Mouse (Mus musculus): ENCODE results near the gene Samd4b. TPM values are rescaled to one million over a fixed set of nuclear protein-coding genes. Genes with fewer than 3 reads are reported as not detected.
A peak's percentile ranks its signal among the peaks of the same experiment; 100 is the strongest.
"Not testable (repeated sequence)": the region's sequence is repeated elsewhere in the genome, so short reads cannot be mapped to it uniquely, and the experiment has no call there.

Samd4b gene
- polyA plus RNA-seq, 1 experiment from 2014 or later = 40.7 TPM

DNA sequence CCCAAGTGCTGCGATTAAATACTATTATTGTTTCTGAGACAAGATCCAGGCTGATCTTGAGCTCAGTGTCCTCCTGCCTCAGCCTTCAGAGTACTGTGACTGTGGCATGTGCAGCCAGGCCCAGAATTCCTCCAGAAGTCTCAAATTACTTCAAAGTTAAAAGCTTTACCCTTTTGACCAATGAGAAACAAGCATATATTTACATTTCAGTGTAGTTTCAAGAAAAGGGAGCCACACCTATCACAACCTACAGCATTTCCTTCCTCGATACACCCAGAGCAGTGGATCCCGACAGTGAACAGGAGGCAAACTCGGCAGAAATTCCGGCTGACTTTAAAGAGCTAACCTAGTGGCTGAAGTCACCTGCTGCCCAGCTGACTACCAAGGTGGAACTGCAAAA lies 26.8 kb upstream of the Samd4b start:
- Histone ChIP-seq H3K27me3 (ENCODE audit: control insufficient read depth, insufficient read depth, low read length) (peaks cover 9% of the 10 kb centered on the region), H3K27ac (ENCODE audit: low read depth, low read length) (no peak overlapping the region), H3K9ac (ENCODE audit: low read length) (no peak overlapping the region), H3K4me3 (ENCODE audit: low read depth, low read length) (no peak overlapping the region), H3K9me3 (ENCODE audit: control insufficient read depth, low read length) (no peaks in the 10 kb centered on the region), H3K36me3 (ENCODE audit: control insufficient read depth, insufficient read depth, low read length) (no peaks in the 10 kb centered on the region), H3K4me2 (ENCODE audit: low read depth, low read length, severe bottlenecking) (no peak overlapping the region), H3K4me1 (replicated peaks; ENCODE audit: control insufficient read depth, insufficient read depth, low read length) (no peaks in the 10 kb centered on the region)
- DNase-seq (ENCODE audit: low spot score) (no peak), ATAC-seq (replicated peaks; ENCODE audit: low FRiP score) (no peak)
- 84% methylated on average over 5 of the region's 5 CpGs for WGBS

DNA sequence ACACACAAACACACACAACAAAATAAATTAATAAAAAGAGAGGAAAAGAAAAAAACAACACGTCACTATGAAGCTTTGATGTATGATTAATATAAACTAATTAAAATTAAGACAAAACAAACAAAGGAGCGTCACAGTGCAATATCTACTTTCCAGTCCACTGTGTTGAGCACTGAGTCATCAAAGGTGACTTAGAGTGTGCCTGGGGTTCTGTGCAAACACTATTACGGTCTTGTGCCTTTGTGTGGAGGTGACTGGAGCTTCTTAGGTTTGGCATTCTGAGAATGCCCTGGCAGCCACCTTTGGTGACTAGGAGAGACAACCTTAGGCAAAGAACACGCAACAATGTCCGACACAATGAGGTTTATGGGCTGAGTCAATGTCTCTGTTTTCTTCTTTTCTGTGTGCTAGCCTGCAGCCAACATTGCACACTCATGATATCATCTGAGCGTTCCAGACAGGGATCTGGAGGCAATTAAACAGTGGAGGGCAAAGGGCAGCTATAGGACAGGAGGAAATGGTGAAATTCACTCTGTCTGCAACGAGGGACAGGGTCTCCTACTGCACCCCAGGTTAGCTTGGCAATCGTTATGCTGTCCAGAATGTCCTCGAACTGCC lies 21.3 kb upstream of the Samd4b start:
- Histone ChIP-seq H3K4me3 (ENCODE audit: low read depth, low read length) (no peak overlapping the region), H3K9ac (ENCODE audit: low read length) (no peak overlapping the region), H3K9me3 (ENCODE audit: control insufficient read depth, low read length) (no peaks in the 10 kb centered on the region), H3K27ac (ENCODE audit: low read depth, low read length) (no peak overlapping the region), H3K27me3 (ENCODE audit: control insufficient read depth, insufficient read depth, low read length) (no peaks in the 10 kb centered on the region), H3K4me1 (replicated peaks; ENCODE audit: control insufficient read depth, insufficient read depth, low read length) (no peaks in the 10 kb centered on the region), H3K36me3 (ENCODE audit: control insufficient read depth, insufficient read depth, low read length) (no peaks in the 10 kb centered on the region), H3K4me2 (ENCODE audit: low read depth, low read length, severe bottlenecking) (no peak overlapping the region)
- ATAC-seq (replicated peaks; ENCODE audit: low FRiP score) (no peak), DNase-seq (ENCODE audit: low spot score) (no peak)
- WGBS = 74% methylated on average over 9 of the region's 9 CpGs

DNA sequence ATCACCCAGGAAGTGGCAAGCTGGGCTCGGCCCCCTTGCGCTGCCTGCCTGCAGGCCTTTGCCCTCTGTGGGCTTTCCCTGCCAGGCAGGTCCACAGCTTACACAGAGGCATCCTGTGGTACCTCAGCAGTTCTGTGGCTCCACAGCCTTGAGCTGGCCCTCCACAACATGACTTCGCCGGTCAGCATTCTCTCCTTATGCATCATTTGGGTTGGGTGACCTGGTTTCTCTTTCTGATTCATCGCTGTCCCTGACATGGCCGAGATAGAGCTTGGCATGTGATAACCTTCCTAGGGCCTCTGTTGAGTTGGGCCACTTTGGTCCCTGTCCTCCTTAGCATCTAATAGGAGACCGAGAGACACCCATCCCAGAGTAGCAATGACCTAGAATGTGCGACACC lies 8.0 kb upstream of the Samd4b start:
- Histone ChIP-seq H3K4me2 (ENCODE audit: low read depth, low read length, severe bottlenecking) (no peak overlapping the region), H3K9me3 (ENCODE audit: control insufficient read depth, low read length) (no peaks in the 10 kb centered on the region), H3K36me3 (ENCODE audit: control insufficient read depth, insufficient read depth, low read length) (no peaks in the 10 kb centered on the region), H3K9ac (ENCODE audit: low read length) (no peak overlapping the region), H3K27me3 (ENCODE audit: control insufficient read depth, insufficient read depth, low read length) (no peaks in the 10 kb centered on the region), H3K27ac (ENCODE audit: low read depth, low read length) (no peak overlapping the region), H3K4me3 (ENCODE audit: low read depth, low read length) (no peak overlapping the region), H3K4me1 (replicated peaks; ENCODE audit: control insufficient read depth, insufficient read depth, low read length) (no peaks in the 10 kb centered on the region)
- DNase-seq (ENCODE audit: low spot score) (no peak), ATAC-seq (replicated peaks; ENCODE audit: low FRiP score) (no peak)
- 96% methylated on average over 8 of the region's 8 CpGs for WGBS

DNA sequence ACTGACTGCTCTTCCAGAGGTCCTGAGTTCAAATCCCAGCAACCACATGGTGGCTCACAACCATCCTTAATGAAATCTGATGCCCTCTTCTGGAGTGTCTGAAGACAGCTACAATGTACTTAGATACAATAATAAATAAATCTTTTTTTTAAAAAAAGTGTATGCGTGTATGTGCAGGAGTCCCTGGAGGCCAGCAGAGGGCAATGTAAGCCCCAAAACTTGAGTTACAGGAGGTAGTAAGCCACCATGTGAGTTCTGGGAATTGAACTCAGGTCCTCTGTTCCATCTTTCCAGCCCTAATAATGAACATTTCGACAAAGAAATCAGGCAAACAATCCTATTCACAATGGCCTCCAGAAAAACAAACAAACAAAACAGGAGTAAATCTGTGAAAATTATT lies 5.8 kb upstream of the Samd4b start:
- WGBS = 87% methylated on average over 2 of the region's 2 CpGs
- not testable (repeated sequence) for H3K4me2 ChIP-seq (ENCODE audit: low read depth, low read length, severe bottlenecking); H3K4me1 ChIP-seq (replicated peaks; ENCODE audit: control insufficient read depth, insufficient read depth, low read length); H3K9ac ChIP-seq (ENCODE audit: low read length); H3K9me3 ChIP-seq (ENCODE audit: control insufficient read depth, low read length); H3K27me3 ChIP-seq (ENCODE audit: control insufficient read depth, insufficient read depth, low read length); H3K27ac ChIP-seq (ENCODE audit: low read depth, low read length); H3K36me3 ChIP-seq (ENCODE audit: control insufficient read depth, insufficient read depth, low read length); ATAC-seq (replicated peaks; ENCODE audit: low FRiP score); DNase-seq (ENCODE audit: low spot score); H3K4me3 ChIP-seq (ENCODE audit: low read depth, low read length)

DNA sequence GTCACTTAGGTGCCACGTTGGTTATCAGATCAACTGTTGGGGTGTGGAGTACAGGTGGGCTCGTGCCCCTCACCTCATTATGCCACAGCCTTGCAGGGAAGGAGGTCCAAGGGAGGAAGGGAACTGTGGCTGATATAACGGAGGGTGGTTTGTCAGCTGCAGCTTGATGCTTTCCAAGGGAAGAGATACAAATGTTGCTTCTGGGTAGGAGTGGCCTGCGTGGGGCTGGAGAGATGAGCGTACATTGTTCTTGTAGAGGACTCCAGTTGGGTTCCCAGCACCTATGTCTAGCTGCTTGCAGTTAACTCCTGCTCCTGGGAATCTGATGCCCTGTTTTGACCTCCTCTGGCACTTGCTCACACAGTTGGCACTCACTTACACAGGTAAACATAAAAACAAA lies 5.2 kb upstream of the Samd4b start:
- 77% methylated on average over 5 of the region's 5 CpGs for WGBS
- no peak for ATAC-seq (replicated peaks; ENCODE audit: low FRiP score)
- no peaks in the 10 kb centered on the region for H3K36me3 ChIP-seq (ENCODE audit: control insufficient read depth, insufficient read depth, low read length)

DNA sequence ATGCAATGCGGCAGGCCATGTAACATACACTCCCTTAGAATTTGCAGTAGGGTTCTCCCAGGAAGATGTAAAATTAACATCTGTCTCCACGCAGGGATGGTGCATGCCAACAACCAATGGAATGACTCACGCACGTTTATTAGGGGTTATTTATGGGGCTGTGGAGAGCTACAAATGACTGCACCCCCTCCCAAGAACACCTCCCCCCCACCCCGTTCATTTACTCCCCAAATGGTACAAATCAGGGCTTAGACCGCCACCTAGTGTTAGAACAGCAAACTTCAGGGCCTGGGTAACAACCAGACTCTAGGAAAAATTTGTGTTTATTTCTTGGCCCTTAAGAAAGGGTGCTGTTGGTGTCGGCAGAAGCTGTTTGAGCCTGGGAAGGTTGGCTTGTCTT lies 3.7 kb upstream of the Samd4b start:
- DNase-seq (ENCODE audit: low spot score) (peak; percentile 75), ATAC-seq (replicated peaks; ENCODE audit: low FRiP score) (no peak)
- Histone ChIP-seq H3K9ac (ENCODE audit: low read length) (no peak overlapping the region), H3K9me3 (ENCODE audit: control insufficient read depth, low read length) (no peaks in the 10 kb centered on the region), H3K27me3 (ENCODE audit: control insufficient read depth, insufficient read depth, low read length) (no peaks in the 10 kb centered on the region), H3K36me3 (ENCODE audit: control insufficient read depth, insufficient read depth, low read length) (no peaks in the 10 kb centered on the region), H3K27ac (ENCODE audit: low read depth, low read length) (no peak overlapping the region), H3K4me1 (replicated peaks; ENCODE audit: control insufficient read depth, insufficient read depth, low read length) (peaks cover 3% of the 10 kb centered on the region), H3K4me3 (ENCODE audit: low read depth, low read length) (no peak overlapping the region), H3K4me2 (ENCODE audit: low read depth, low read length, severe bottlenecking) (no peak overlapping the region)
- WGBS = 32% methylated on average over 7 of the region's 7 CpGs

More for the DNA sequence above, 5.2 kb upstream of the Samd4b start:
- Histone ChIP-seq H3K27me3 (ENCODE audit: control insufficient read depth, insufficient read depth, low read length) (no peaks in the 10 kb centered on the region), H3K9ac (ENCODE audit: low read length) (no peak overlapping the region), H3K4me2 (ENCODE audit: low read depth, low read length, severe bottlenecking) (no peak overlapping the region), H3K27ac (ENCODE audit: low read depth, low read length) (no peak overlapping the region), H3K9me3 (ENCODE audit: control insufficient read depth, low read length) (no peaks in the 10 kb centered on the region), H3K4me1 (replicated peaks; ENCODE audit: control insufficient read depth, insufficient read depth, low read length) (no peaks in the 10 kb centered on the region), H3K4me3 (ENCODE audit: low read depth, low read length) (no peak overlapping the region)
- DNase-seq (ENCODE audit: low spot score) = no peak

DNA sequence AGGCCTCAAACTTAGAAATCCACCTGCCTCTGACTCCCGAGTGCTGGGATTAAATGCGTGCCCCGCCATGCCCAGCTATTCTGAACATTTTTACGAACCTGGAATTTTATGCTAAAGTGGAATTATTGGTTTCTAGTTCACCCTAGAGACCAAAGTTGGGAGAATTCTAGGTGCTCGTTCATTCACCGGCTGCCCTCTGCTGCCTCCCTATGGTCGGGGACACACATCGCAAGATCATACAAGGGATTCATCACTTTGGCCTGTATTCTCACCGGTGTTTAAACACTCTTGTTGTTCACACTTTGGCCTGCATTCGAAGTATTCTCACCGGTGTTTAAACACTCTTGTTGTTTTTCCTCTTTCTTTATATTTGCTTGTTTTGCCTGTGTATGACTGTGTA lies 3.1 kb upstream of the Samd4b start:
- Histone ChIP-seq H3K9me3 (ENCODE audit: control insufficient read depth, low read length) (no peaks in the 10 kb centered on the region), H3K27me3 (ENCODE audit: control insufficient read depth, insufficient read depth, low read length) (no peaks in the 10 kb centered on the region), H3K36me3 (ENCODE audit: control insufficient read depth, insufficient read depth, low read length) (no peaks in the 10 kb centered on the region), H3K4me1 (replicated peaks; ENCODE audit: control insufficient read depth, insufficient read depth, low read length) (peaks cover 8% of the 10 kb centered on the region), H3K27ac (ENCODE audit: low read depth, low read length) (no peak overlapping the region), H3K9ac (ENCODE audit: low read length) (no peak overlapping the region), H3K4me2 (ENCODE audit: low read depth, low read length, severe bottlenecking) (no peak overlapping the region), H3K4me3 (ENCODE audit: low read depth, low read length) (no peak overlapping the region)
- ATAC-seq (replicated peaks; ENCODE audit: low FRiP score) (no peak), DNase-seq (ENCODE audit: low spot score) (peak; percentile 77)
- 13% methylated on average over 11 of the region's 11 CpGs for WGBS

DNA sequence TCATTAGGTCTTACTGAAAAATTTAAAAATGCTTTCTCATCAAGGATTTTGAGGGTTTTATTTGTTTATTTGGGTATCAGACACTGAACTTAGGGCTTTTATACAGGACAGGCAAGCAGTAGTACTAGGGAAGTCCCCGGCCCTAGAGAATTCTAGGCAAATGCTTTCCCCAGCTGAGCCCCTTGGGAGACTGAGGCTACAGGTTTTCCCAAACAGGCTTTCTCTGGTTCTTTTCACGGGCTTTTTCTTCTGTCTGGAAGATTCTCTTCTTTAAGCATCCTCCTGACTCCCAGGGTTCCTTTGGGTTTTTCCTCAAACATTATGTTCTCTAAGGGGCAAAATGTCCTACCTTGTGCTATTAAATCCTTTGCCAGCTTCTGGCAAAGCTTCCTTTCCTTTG lies 1.0 kb upstream of the Samd4b start:
- H3K4me3 ChIP-seq (ENCODE audit: low read depth, low read length) = no peak overlapping the region
- ATAC-seq (replicated peaks; ENCODE audit: low FRiP score) = no peak
- no peak overlapping the region for H3K4me2 ChIP-seq (ENCODE audit: low read depth, low read length, severe bottlenecking)
- H3K9ac ChIP-seq (ENCODE audit: low read length) = no peak overlapping the region
- no peak for DNase-seq (ENCODE audit: low spot score)
- no peaks in the 10 kb centered on the region for H3K27me3 ChIP-seq (ENCODE audit: control insufficient read depth, insufficient read depth, low read length)
- H3K27ac ChIP-seq (ENCODE audit: low read depth, low read length) = no peak overlapping the region
- peaks cover 8% of the 10 kb centered on the region for H3K4me1 ChIP-seq (replicated peaks; ENCODE audit: control insufficient read depth, insufficient read depth, low read length)
- no peaks in the 10 kb centered on the region for H3K9me3 ChIP-seq (ENCODE audit: control insufficient read depth, low read length)
- no peaks in the 10 kb centered on the region for H3K36me3 ChIP-seq (ENCODE audit: control insufficient read depth, insufficient read depth, low read length)
- WGBS = 68% methylated on average over 2 of the region's 2 CpGs

DNA sequence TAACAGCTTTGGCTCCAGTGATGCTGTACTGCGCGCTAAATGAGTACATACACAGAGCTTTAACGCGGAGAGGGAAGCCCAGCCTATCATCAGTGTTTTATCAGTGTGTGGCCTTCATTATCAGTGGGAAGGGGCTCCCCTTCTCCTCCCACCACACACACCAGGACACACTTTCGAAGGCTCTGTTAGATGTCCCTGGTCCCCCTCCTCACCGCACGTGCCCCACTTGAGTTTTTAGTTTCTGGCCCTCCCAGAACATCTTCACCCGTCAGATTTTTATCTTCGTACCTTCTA lies 720 bp downstream of the Samd4b start:
- Histone ChIP-seq H3K4me1 (replicated peaks; ENCODE audit: control insufficient read depth, insufficient read depth, low read length) (peaks cover 8% of the 10 kb centered on the region), H3K27me3 (ENCODE audit: control insufficient read depth, insufficient read depth, low read length) (no peaks in the 10 kb centered on the region), H3K4me3 (ENCODE audit: low read depth, low read length) (peak overlapping the region; percentile 68), H3K9me3 (ENCODE audit: control insufficient read depth, low read length) (no peaks in the 10 kb centered on the region), H3K27ac (ENCODE audit: low read depth, low read length) (no peak overlapping the region; the same call in 1 of the 2 replicates), H3K9ac (ENCODE audit: low read length) (peak overlapping the region; percentile 80), H3K36me3 (ENCODE audit: control insufficient read depth, insufficient read depth, low read length) (no peaks in the 10 kb centered on the region), H3K4me2 (ENCODE audit: low read depth, low read length, severe bottlenecking) (peak overlapping the region; percentile 86)
- DNase-seq (ENCODE audit: low spot score) (no peak), ATAC-seq (replicated peaks; ENCODE audit: low FRiP score) (peak; percentile 9; the same call in 1 of the 2 replicates)
- 23% methylated on average over 9 of the region's 9 CpGs for WGBS

Data from forebrain, embryonic 11.5 days (tissue).